Mouse (Mus musculus) erythroblast, embryonic 14.5 days (primary cell): Measurements from ENCODE around the gene Sipa1l3.

ENCODE experiments used
- GATA1 ChIP-seq: IDR thresholded peaks from 2 replicates; pipeline ENCODE4 v1.6.1; 2012; ENCODE audit warnings: low read length, inconsistent platforms, mixed read lengths
- TAL1 ChIP-seq: IDR thresholded peaks from 3 replicates; pipeline ENCODE4 v1.6.1; 2012; ENCODE audit warnings: low read length, inconsistent platforms, mixed read lengths

- TF ChIP-seq GATA1 (no peak), TAL1 (no peak)
These were observed 37.1 kb upstream of the Sipa1l3 start for GRCm38 (mm10) chr7:29555521-29555920.
